Mouse (Mus musculus) liver, embryonic 14.5 days (tissue): Measurements from ENCODE around the gene Cyp2b23. TPM values are rescaled to one million over a fixed set of nuclear protein-coding genes. Genes with fewer than 3 reads are reported as not detected.
"Not testable (repeated sequence)": the region's sequence is repeated elsewhere in the genome, so short reads cannot be mapped to it uniquely, and the experiment has no call there.

Experiments
- ATAC-seq: fragments of 200-750 bp; cut with Nextera tagmentation; 2 replicates; pipeline ENCODE4 v1.8.0; 2017; ENCODE audit warnings: moderate number of reproducible peaks, mild to moderate bottlenecking, moderate library complexity; ENCODE audit not compliant: insufficient read depth
- DNase-seq, 3 experiments: peaks; one replicate each; pipeline ENCODE4 v3.0.0-alpha.2; 2012 to 2013; ENCODE audit warnings: low read depth in 3 of 3, low spot score in 3 of 3
- H3K27ac ChIP-seq: fragments of 300-500 bp; sonication (generic); 2 replicates; pipeline ENCODE4 v1.5.1; 2014; ENCODE audit warnings: moderate library complexity, mild to moderate bottlenecking, control low read depth, inconsistent platforms
- H3K27me3 ChIP-seq: fragments of 300-500 bp; sonication (generic); 2 replicates; pipeline ENCODE4 v1.6.1; 2014; ENCODE audit warnings: mild to moderate bottlenecking, low read length, moderate library complexity; ENCODE audit not compliant: control insufficient read depth, insufficient read depth
- H3K36me3 ChIP-seq: fragments of 300-500 bp; sonication (generic); replicated peaks from 2 replicates; pipeline ENCODE4 v1.6.1; 2014; ENCODE audit warnings: low read depth; ENCODE audit not compliant: control insufficient read depth, insufficient read depth
- H3K4me1 ChIP-seq, 2 experiments: fragments of 200-500 bp in 1 of 2; fragments of 300-500 bp in 1 of 2; sonication (generic) in 1 of 2; replicated peaks; 2 replicates each; pipeline ENCODE4 v1.6.1; 2012 to 2014; ENCODE audit warnings: antibody characterized with exemption in 1 of 2, inconsistent platforms in 1 of 2, low read length in 1 of 2; ENCODE audit not compliant: control insufficient read depth in 2 of 2, insufficient read depth in 2 of 2
- H3K4me2 ChIP-seq: fragments of 300-500 bp; sonication (generic); 2 replicates; pipeline ENCODE4 v1.6.1; 2014; ENCODE audit warnings: low read depth, mild to moderate bottlenecking, control low read depth, moderate library complexity
- H3K4me3 ChIP-seq, 2 experiments: fragments of 200-500 bp in 1 of 2; fragments of 300-500 bp in 1 of 2; sonication (generic) in 1 of 2; 2 replicates each; pipeline ENCODE4 v1.5.1; 2012 to 2014; ENCODE audit warnings: low read depth in 2 of 2, low read length in 2 of 2, mild to moderate bottlenecking in 2 of 2, control low read depth in 1 of 2, inconsistent platforms in 1 of 2, moderate library complexity in 1 of 2; ENCODE audit not compliant: insufficient read depth in 1 of 2
- H3K9ac ChIP-seq: fragments of 300-500 bp; sonication (generic); replicated peaks from 2 replicates; pipeline ENCODE4 v1.6.1; 2014; ENCODE audit warnings: mild to moderate bottlenecking, control low read depth, moderate library complexity
- H3K9me3 ChIP-seq: fragments of 300-500 bp; sonication (generic); 2 replicates; pipeline ENCODE4 v1.6.1; 2016; ENCODE audit warnings: low read length, mixed read lengths; ENCODE audit not compliant: control insufficient read depth
- CTCF ChIP-seq: IDR thresholded peaks from 2 replicates; pipeline ENCODE4 v1.5.1; 2016; ENCODE audit warnings: antibody characterized with exemption, low read depth, control low read depth
- EP300 ChIP-seq: IDR thresholded peaks from 2 replicates; pipeline ENCODE4 v1.6.1; 2016; ENCODE audit warnings: antibody characterized with exemption, low read depth
- WGBS: fragments of 180-500 bp; shearing (Covaris S2); extraction: QIAGEN DNeasy Blood & Tissue Kit; methylation state at CpG from one replicate; pipeline ENCODE4 v1.1.7; 2014; ENCODE audit not compliant: insufficient replicate concordance; 5-methylcytosine and 5-hydroxymethylcytosine counted together
- polyA plus RNA-seq, 2 experiments: library from polyadenylated mRNA; depleted of rRNA in 1 of 2; stranded (reverse) in 1 of 2; unstranded in 1 of 2; fragments of >200 nt; fragmentation: Nextera tagmentation in 1 of 2; extraction: Ambion mirVana in 1 of 2; gene quantifications; 2 replicates each; pipeline versions ENCODE4 v1.2.1 to v1.2.3; 2012 to 2014

Gene Cyp2b23
- polyA plus RNA-seq (2012; rRNA removed) (not detected in 2 replicates), polyA plus RNA-seq (2014; fragmentation: Nextera tagmentation; extraction: Ambion mirVana) (not detected in 2 replicates)

DNA sequence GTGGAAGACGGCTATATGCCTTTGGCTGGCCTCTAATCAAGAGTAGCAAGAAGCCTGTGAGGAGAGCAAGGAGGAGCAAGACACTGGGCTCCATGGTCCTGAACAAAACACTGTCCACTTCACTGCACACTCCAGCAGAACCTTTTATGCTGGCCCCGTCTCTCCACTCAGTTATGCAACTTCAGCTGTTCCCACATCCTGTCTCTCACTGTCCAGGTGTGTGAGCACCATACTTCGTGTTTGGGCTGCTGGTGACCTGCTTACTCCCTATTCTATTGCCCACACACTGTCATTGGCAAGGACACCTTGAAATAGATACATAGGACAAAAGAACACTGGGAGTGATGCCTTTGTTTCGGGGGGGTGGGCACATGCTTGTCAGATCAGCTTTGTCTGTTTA, at the start of gene Cyp2b23:
Gene Cyp2b23 (minus strand): TSS at position 101 of the 400 bp plus-strand sequence.
- Histone ChIP-seq H3K36me3 (no peaks in the 10 kb centered on the region), H3K9ac (no peak within 1 kb of the TSS), H3K4me1 (no peaks in the 10 kb centered on the region), H3K4me3 (no peak within 1 kb of the TSS), H3K27ac (no peak within 1 kb of the TSS), H3K4me2 (no peak within 1 kb of the TSS), H3K9me3 (no peaks in the 10 kb centered on the region), H3K27me3 (no peaks in the 10 kb centered on the region)
- no peak for DNase-seq
- TF ChIP-seq CTCF (no peak), EP300 (no peak)
- 50% methylated on average over 4 of the region's 4 CpGs for WGBS
- ATAC-seq, result no peak

DNA sequence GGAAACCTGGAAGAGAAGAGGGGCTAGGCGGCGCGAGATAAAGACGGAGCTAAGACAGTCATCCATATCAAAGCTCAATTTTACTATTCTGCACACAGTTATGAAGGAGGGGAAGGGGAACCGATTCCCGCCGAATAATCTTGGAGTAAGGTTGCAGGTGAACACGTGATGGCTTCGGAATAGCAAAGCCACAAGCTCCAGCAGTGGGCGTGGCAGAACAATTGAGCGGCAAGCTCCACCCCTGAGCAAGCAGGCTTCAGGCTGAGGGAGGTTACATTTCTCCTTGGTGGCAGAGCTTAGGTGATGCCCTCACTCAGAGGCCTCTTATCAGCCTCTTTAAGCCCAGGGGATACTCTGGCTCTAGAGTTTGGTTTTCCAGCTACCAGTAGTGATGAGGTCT, 24.8 kb upstream of the Cyp2b23 start:
- no peak for ATAC-seq
- no peaks in the 10 kb centered on the region for H3K4me1 ChIP-seq
- H3K27me3 ChIP-seq, result no peaks in the 10 kb centered on the region
- no peak overlapping the region for H3K9ac ChIP-seq
- no peaks in the 10 kb centered on the region for H3K9me3 ChIP-seq
- TF ChIP-seq CTCF, result no peak
- no peak for TF ChIP-seq EP300
- no peak overlapping the region for H3K4me2 ChIP-seq
- no peaks in the 10 kb centered on the region for H3K36me3 ChIP-seq
- WGBS, result 63% methylated on average over 11 of the region's 11 CpGs
- no peak overlapping the region for H3K4me3 ChIP-seq
- no peak for DNase-seq
- H3K27ac ChIP-seq, result no peak overlapping the region

- TF ChIP-seq CTCF (no peak), EP300 (no peak)
- H3K27ac ChIP-seq, result no peak overlapping the region
- no peaks in the 10 kb centered on the region for H3K4me1 ChIP-seq
- no peak overlapping the region for H3K9ac ChIP-seq
- no peak for DNase-seq
- no peaks in the 10 kb centered on the region for H3K36me3 ChIP-seq
- no peaks in the 10 kb centered on the region for H3K27me3 ChIP-seq
- WGBS, result 35% methylated on average over 11 of the region's 11 CpGs
- no peak overlapping the region for H3K4me3 ChIP-seq
- no peaks in the 10 kb centered on the region for H3K9me3 ChIP-seq
- no peak overlapping the region for H3K4me2 ChIP-seq
- no peak for ATAC-seq
These were observed 20.8 kb upstream of the Cyp2b23 start for GRCm38 (mm10) chr7:26707061-26707460.

GRCm38 (mm10) chr7:26706191-26706590, 20.0 kb upstream of the Cyp2b23 start:
- not testable (repeated sequence) for ATAC-seq, H3K27me3 ChIP-seq, H3K27ac ChIP-seq, H3K4me1 ChIP-seq, DNase-seq, H3K4me3 ChIP-seq, H3K36me3 ChIP-seq, H3K4me2 ChIP-seq, H3K9me3 ChIP-seq, H3K9ac ChIP-seq
- WGBS, result 36% methylated on average over 6 of the region's 6 CpGs

GRCm38 (mm10) chr7:26700151-26700550, 13.9 kb upstream of the Cyp2b23 start:
- H3K4me3 ChIP-seq, result no peak overlapping the region
- H3K4me1 ChIP-seq, result no peaks in the 10 kb centered on the region
- H3K9me3 ChIP-seq, result no peaks in the 10 kb centered on the region
- no peak for DNase-seq
- ATAC-seq, result no peak
- H3K4me2 ChIP-seq, result no peak overlapping the region
- no peak overlapping the region for H3K9ac ChIP-seq
- WGBS, result 50% methylated on average over 4 of the region's 4 CpGs
- no peak overlapping the region for H3K27ac ChIP-seq
- TF ChIP-seq EP300 (no peak), CTCF (no peak)
- no peaks in the 10 kb centered on the region for H3K27me3 ChIP-seq
- H3K36me3 ChIP-seq, result no peaks in the 10 kb centered on the region
